Comparison of ENCODE assay signal across 8 mouse cellular contexts in the genomic region with DNA sequence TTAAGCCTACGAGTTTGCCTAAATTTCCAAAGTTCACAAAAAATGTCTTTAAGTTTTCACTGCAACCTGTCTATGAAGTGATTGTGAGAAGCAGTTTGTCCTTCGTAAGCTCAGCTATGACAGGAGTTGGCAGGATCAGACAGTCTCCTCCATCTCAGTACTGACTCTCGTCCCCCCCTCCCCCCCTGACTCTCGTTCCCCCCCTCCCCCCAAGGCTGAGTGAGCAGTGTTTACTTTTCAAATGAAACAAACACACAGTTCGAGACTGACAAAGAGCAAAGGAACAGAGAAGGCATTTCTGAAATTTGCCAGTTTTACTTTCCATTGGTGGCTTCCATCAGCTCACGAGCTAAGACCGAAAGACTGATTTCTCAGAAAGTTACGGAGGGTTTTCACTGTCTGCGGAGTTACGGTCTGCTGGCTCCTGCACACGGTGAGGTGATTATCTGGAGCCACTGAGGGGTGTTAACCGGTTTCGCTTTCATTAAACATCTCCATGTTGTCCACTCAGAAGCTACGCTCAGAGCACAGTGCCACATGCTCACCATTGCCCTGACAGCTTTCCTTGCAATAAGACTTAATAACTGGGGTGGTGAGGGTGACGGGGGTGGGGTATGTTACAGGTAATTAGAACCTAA.
A peak's percentile ranks its signal among the peaks of the same experiment; 100 is the strongest.
DNase-seq lines count a peak whose midpoint lies in the region; ATAC-seq lines count a peak whose summit lies in the region.

No protein-coding gene starts in this region.

- H3K4me2 ChIP-seq in kidney, embryonic 16.5 days (replicated peaks; ENCODE audit: low read depth, low read length), result peak overlapping the region; percentile 43
- H3K4me2 ChIP-seq in embryonic facial prominence, embryonic 15.5 days (replicated peaks), result peak overlapping the region; percentile 27
- H3K4me2 ChIP-seq in limb, embryonic 12.5 days, result peak overlapping the region; percentile 44

- intact Hi-C loops in left cerebral cortex, postnatal 25 days (cut with DNase I), result loop anchor here (5.0 kb wide), 1 partner anchor 651 kb away; no protein-coding TSS in a partner anchor

- no peaks in the 10 kb centered on the region for H3K9me3 ChIP-seq in kidney, embryonic 16.5 days (ENCODE audit: low read length)
- H3K9me3 ChIP-seq in embryonic facial prominence, embryonic 15.5 days (replicated peaks), result no peaks in the 10 kb centered on the region
- H3K9me3 ChIP-seq in limb, embryonic 12.5 days, result no peaks in the 10 kb centered on the region

- WGBS in kidney, embryonic 16.5 days, result 28% methylated on average over 15 of the region's 15 CpGs
- 39% methylated on average over 15 of the region's 15 CpGs for WGBS in embryonic facial prominence, embryonic 15.5 days
- 28% methylated on average over 15 of the region's 15 CpGs for WGBS in limb, embryonic 12.5 days

- DNase-seq in kidney, adult 8-10 months, result no peak
- DNase-seq in retina, postnatal 1 day, result peak; percentile 65
- DNase-seq in thymus, postnatal 36 days, result no peak
- DNase-seq in thymus, postnatal 25 days, result no peak
- no peak for DNase-seq in left cerebral cortex, postnatal 25 days (ENCODE audit: low spot score in 2 of 2)

- peak overlapping the region; percentile 29 for H3K4me3 ChIP-seq in kidney, embryonic 16.5 days (ENCODE audit: low read length)
- H3K4me3 ChIP-seq in embryonic facial prominence, embryonic 15.5 days (replicated peaks), result 0 out of 2 replicates have a peak overlapping the region, but pooled peaks have one; percentile 1
- peak overlapping the region; percentile 6; the same call in 1 of the 2 replicates for H3K4me3 ChIP-seq in limb, embryonic 12.5 days (replicated peaks)

- H3K27ac ChIP-seq in kidney, embryonic 16.5 days (ENCODE audit: low read length), result peak overlapping the region; percentile 40; the same call in 1 of the 2 replicates
- H3K27ac ChIP-seq in embryonic facial prominence, embryonic 15.5 days (replicated peaks), result no peak overlapping the region; the same call in none of the 2 replicates
- no peak overlapping the region for H3K27ac ChIP-seq in limb, embryonic 12.5 days

- peaks cover 34% of the 10 kb centered on the region for H3K4me1 ChIP-seq in kidney, embryonic 16.5 days (ENCODE audit: insufficient read depth, low read length)
- H3K4me1 ChIP-seq in embryonic facial prominence, embryonic 15.5 days, result peaks cover 72% of the 10 kb centered on the region
- H3K4me1 ChIP-seq in limb, embryonic 12.5 days (replicated peaks), result peaks cover 49% of the 10 kb centered on the region

- H3K9ac ChIP-seq in kidney, embryonic 16.5 days (replicated peaks; ENCODE audit: low read length), result peak overlapping the region; percentile 39; the same call in 1 of the 2 replicates
- H3K9ac ChIP-seq in embryonic facial prominence, embryonic 15.5 days, result no peak overlapping the region
- no peak overlapping the region for H3K9ac ChIP-seq in limb, embryonic 12.5 days (replicated peaks)

- peak; percentile 91 for ATAC-seq in kidney, embryonic 16.5 days (ENCODE audit: low FRiP score, low TSS enrichment)
- ATAC-seq in embryonic facial prominence, embryonic 15.5 days (ENCODE audit: insufficient number of reproducible peaks, low FRiP score, low TSS enrichment, low read depth), result no peak
- no peak for ATAC-seq in limb, embryonic 12.5 days (ENCODE audit: insufficient number of reproducible peaks, insufficient read depth, low FRiP score, low TSS enrichment, low read depth)

- H3K27me3 ChIP-seq in kidney, embryonic 16.5 days (ENCODE audit: insufficient read depth, low read length), result no peaks in the 10 kb centered on the region
- H3K27me3 ChIP-seq in embryonic facial prominence, embryonic 15.5 days, result no peaks in the 10 kb centered on the region
- H3K27me3 ChIP-seq in limb, embryonic 12.5 days, result no peaks in the 10 kb centered on the region

- peaks cover 1% of the 10 kb centered on the region; the same call in 1 of the 2 replicates for H3K36me3 ChIP-seq in kidney, embryonic 16.5 days (ENCODE audit: insufficient read depth, low read length)
- H3K36me3 ChIP-seq in embryonic facial prominence, embryonic 15.5 days, result 0 out of 2 replicates have a peak, but pooled peaks cover under 1% of the 10 kb centered on the region
- H3K36me3 ChIP-seq in limb, embryonic 12.5 days, result peaks cover 15% of the 10 kb centered on the region; the same call in 1 of the 2 replicates
